Mouse (Mus musculus) CD4-positive naive resting alpha-beta T cell, adult 76 days (primary cell): ENCODE measurements around the gene Olfr585. TPM values are rescaled to one million over a fixed set of nuclear protein-coding genes. Genes with fewer than 3 reads are reported as not detected.

Experiments
- total RNA-seq: library from RNA; stranded (reverse); gene quantifications from one replicate; pipeline ENCODE4 v1.2.4, GENCODE M21; 2023

Olfr585 gene
- total RNA-seq, result not detected

DNA sequence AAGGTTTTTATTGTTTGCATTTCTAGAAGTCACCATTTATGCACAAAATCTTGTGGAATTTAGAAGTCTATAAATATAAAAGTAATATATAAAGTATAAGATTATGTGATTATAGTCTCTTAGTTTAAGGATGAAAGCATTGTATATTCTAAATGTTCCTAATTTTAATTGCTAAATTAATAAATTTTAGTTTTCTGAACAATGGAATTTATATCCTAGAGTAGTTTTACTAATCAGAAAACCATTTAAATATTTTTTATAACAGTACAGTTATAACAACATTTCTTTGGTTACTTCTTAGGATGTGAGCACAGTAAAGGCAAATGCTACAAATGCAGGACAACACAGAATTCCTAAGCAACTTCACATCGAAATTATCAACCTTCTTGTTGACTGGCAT is at the start of gene Olfr585:
TSS of gene Olfr585 (plus strand) at position 301 of the 400 bp plus-strand sequence.

DNA sequence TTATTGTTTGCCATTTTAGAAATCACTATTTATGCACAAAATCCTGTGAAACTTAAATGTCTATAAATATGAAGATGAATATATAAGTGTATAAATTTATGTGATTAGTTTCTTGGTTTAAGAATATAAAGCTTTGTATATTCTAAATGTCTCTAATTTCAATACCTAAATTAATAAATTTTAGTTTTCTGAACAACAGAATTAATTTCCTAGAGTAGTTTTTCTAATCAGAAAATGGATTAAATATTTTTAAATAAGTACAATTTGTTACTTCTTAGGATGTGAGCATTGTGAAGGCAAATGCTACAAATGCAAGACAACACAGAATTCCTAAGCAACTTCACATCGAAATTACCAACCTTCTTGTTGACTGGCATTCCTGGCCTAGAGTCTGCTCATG is 46.5 kb upstream of the Olfr585 start, which contains the start of gene Olfr583:
TSS of gene Olfr583 (plus strand) at position 301 of the 400 bp plus-strand sequence.

DNA sequence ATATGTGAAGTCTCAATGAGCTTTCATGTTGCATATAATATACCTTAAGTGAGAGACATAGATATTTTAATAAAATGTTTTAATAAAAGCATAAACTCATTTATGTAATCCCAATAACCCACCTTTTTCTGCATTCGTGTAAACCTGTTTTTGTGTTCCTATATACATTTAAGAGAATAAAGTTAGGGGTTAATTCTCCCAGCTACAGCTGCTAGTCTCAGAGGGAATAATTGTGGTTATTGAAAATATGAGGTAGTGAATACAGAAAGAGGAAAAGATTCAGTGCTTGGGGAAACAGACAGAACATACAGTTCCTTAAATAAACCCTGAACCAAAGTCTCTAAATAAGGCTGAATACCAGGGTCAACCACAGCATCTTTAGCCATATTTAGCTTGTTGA is 15.9 kb upstream of the Olfr585 start, which contains the start of gene Olfr584:
TSS of gene Olfr584 (plus strand) at position 301 of the 400 bp plus-strand sequence.

DNA sequence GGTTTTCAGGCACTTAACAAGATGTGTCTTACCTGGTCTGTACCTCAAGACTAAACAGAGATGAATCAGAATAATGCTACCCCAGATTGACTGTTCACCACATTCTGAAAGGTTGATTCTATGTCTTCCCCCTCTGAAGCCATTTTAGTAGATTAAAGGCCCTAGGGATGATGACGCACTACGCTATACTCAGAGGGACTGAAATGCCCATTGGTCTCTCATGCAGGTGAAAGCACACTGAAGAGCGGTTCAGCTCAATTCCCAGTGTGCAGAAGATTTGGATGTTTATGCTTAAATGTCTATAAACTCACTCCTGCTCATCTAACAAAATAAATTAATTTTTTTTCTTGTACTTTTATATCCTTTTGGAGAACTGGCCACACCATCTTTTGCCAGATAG is 28.0 kb downstream of the Olfr585 start, which contains the start of gene Olfr586:
TSS of gene Olfr586 (minus strand) at position 101 of the 400 bp plus-strand sequence.

DNA sequence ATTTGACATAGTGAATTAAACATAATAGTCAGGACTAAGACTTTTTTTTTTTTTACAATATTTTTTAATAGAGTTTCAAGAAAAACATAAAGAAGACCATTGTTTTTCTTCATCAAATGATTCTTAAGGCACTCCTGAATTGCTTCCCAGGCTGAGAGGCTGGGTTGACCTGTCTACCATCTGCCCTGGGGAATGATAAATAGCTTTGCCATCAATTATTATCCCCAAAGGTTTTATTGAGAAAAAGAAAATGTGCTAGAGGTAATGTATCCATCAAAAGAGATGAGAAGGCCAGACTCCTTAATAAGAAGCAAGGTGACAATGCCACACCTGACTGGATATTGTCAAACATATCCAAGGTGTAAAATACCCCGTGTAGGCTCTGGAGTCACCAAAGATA is 43.1 kb downstream of the Olfr585 start, which contains the start of gene Olfr588-ps1:
TSS of gene Olfr588-ps1 (plus strand) at position 301 of the 400 bp plus-strand sequence.

Other genes starting within 250 kb of the Olfr585 start
- gene Olfr566, start 239.0 kb upstream of the Olfr585 start, total RNA-seq, result not detected
- gene Olfr568, start 220.6 kb upstream of the Olfr585 start, total RNA-seq, result not detected
- gene Olfr569, start 206.8 kb upstream of the Olfr585 start, total RNA-seq, result not detected
- not detected for gene Olfr570, start 203.1 kb upstream of the Olfr585 start, total RNA-seq
- not detected for gene Olfr571, start 180.2 kb upstream of the Olfr585 start, total RNA-seq
- gene Olfr572, start 173.3 kb upstream of the Olfr585 start, total RNA-seq, result not detected
- not detected for gene Olfr573-ps1, start 155.1 kb upstream of the Olfr585 start, total RNA-seq
- not detected for gene Olfr574, start 149.3 kb upstream of the Olfr585 start, total RNA-seq
- not detected for gene Olfr575, start 138.9 kb upstream of the Olfr585 start, total RNA-seq
- not detected for gene Olfr576, start 135.1 kb upstream of the Olfr585 start, total RNA-seq
- gene Olfr577, start 121.8 kb upstream of the Olfr585 start, total RNA-seq, result not detected
- gene Olfr578, start 108.4 kb upstream of the Olfr585 start, total RNA-seq, result not detected
- not detected for gene Olfr582, start 59.7 kb upstream of the Olfr585 start, total RNA-seq
- not detected for gene Olfr583, start 46.4 kb upstream of the Olfr585 start, total RNA-seq
- gene Olfr584, start 15.8 kb upstream of the Olfr585 start, total RNA-seq, result not detected
- gene Olfr586, start 27.9 kb downstream of the Olfr585 start, total RNA-seq, result not detected
- not detected for gene Olfr588-ps1, start 43.2 kb downstream of the Olfr585 start, total RNA-seq
- not detected for gene Olfr589, start 58.6 kb downstream of the Olfr585 start, total RNA-seq
- not detected for gene Olfr591, start 80.6 kb downstream of the Olfr585 start, total RNA-seq
- not detected for gene Olfr592, start 87.1 kb downstream of the Olfr585 start, total RNA-seq
- gene Olfr593, start 114.1 kb downstream of the Olfr585 start, total RNA-seq, result not detected
- not detected for gene Olfr594, start 119.3 kb downstream of the Olfr585 start, total RNA-seq
- gene Usp17ld, start 154.8 kb downstream of the Olfr585 start, total RNA-seq, result not detected
- not detected for gene Olfr596, start 207.9 kb downstream of the Olfr585 start, total RNA-seq
- not detected for gene Olfr597, start 218.6 kb downstream of the Olfr585 start, total RNA-seq
- not detected for gene Olfr598, start 225.8 kb downstream of the Olfr585 start, total RNA-seq
- gene Olfr599, start 238.2 kb downstream of the Olfr585 start, total RNA-seq, result not detected